Mouse (Mus musculus) stomach, postnatal 0 days (tissue): ENCODE results near the gene Fgfr2.

Source experiments
- CTCF ChIP-seq: IDR thresholded peaks from 2 replicates; pipeline ENCODE4 v1.5.1; 2016; ENCODE audit warnings: antibody characterized with exemption, low read depth, mild to moderate bottlenecking, moderate library complexity
- EP300 ChIP-seq: optimal IDR thresholded peaks from 2 replicates; pipeline ENCODE3; 2016; ENCODE audit warnings: antibody characterized with exemption

- no peak for TF ChIP-seq CTCF
- TF ChIP-seq EP300 = no peak
These were observed 2329.5 kb downstream of the Fgfr2 start for GRCm38 (mm10) chr7:130793671-130794070.
